Comparison of ENCODE assay signal across 9 mouse cellular contexts in genomic region chr8:113664544-113664943, GRCm38 (mm10). TPM values are rescaled to one million over a fixed set of nuclear protein-coding genes. Genes with fewer than 3 reads are reported as not detected.
DNase-seq lines count a peak whose midpoint lies in the region; ATAC-seq and TF ChIP-seq lines count a peak whose summit lies in the region.
"Had no signal": no experiment of that assay in that cellular context is flagged by ENCODE, and none has a peak within 500 bp of the region (broad histone marks: within the 10 kb centered on the region; RNA-seq: fewer than 3 reads in every experiment).

No protein-coding gene starts in this region.

- H3K4me3 ChIP-seq in MEL (ENCODE audit: control insufficient read depth in 1 of 2, insufficient read depth in 1 of 2, low read depth in 2 of 2, low read length in 2 of 2): no peak overlapping the region
- H3K4me3 ChIP-seq in forebrain, embryonic 16.5 days (replicated peaks; ENCODE audit: low read length): no peak overlapping the region
- H3K4me3 ChIP-seq in hindbrain, embryonic 10.5 days: no peak overlapping the region
- H3K4me3 ChIP-seq in layer of hippocampus, adult 2 months: no peak overlapping the region
- no peak overlapping the region for H3K4me3 ChIP-seq in lung, embryonic 16.5 days (ENCODE audit: low read length)
- H3K4me3 ChIP-seq: limb, embryonic 15.5 days had no signal

- H3K27ac ChIP-seq in MEL (ENCODE audit: control insufficient read depth, low read depth, low read length): no peak overlapping the region
- H3K27ac ChIP-seq in forebrain, embryonic 16.5 days (ENCODE audit: low read length): no peak overlapping the region
- H3K27ac ChIP-seq in hindbrain, embryonic 10.5 days: no peak overlapping the region
- H3K27ac ChIP-seq in layer of hippocampus, adult 2 months: no peak overlapping the region
- no peak overlapping the region for H3K27ac ChIP-seq in lung, embryonic 16.5 days (ENCODE audit: low read length)
- H3K27ac ChIP-seq: limb, embryonic 15.5 days had no signal

- H3K4me1 ChIP-seq in MEL (ENCODE audit: control insufficient read depth in 1 of 2, insufficient read depth in 2 of 2, low read length in 2 of 2): no peaks in the 10 kb centered on the region
- peaks cover 18% of the 10 kb centered on the region for H3K4me1 ChIP-seq in forebrain, embryonic 16.5 days (replicated peaks; ENCODE audit: control insufficient read depth, insufficient read depth, low read length)
- peaks cover 7% of the 10 kb centered on the region for H3K4me1 ChIP-seq in hindbrain, embryonic 10.5 days (replicated peaks)
- no peaks in the 10 kb centered on the region; the same call in 1 of the 2 replicates for H3K4me1 ChIP-seq in lung, embryonic 16.5 days (replicated peaks; ENCODE audit: control insufficient read depth, insufficient read depth, low read length)

- TF ChIP-seq EP300 in MEL (IDR thresholded peaks at IDR 0.05; ENCODE audit: low read depth in 1 of 2, low read length in 2 of 2): no peak

- H3K79me2 ChIP-seq in MEL (ENCODE audit: control insufficient read depth, insufficient read depth, low read length, poor library complexity): no peaks in the 10 kb centered on the region

- H3K4me2 ChIP-seq in forebrain, embryonic 16.5 days (ENCODE audit: low read length): no peak overlapping the region
- H3K4me2 ChIP-seq in lung, embryonic 16.5 days (ENCODE audit: low read depth, low read length): no peak overlapping the region
- H3K4me2 ChIP-seq: limb, embryonic 15.5 days had no signal

- WGBS in forebrain, embryonic 16.5 days: 3% methylated on average over 2 of the region's 2 CpGs
- WGBS in hindbrain, embryonic 10.5 days: 12% methylated on average over 2 of the region's 2 CpGs
- 0% methylated on average over 2 of the region's 2 CpGs for WGBS in lung, embryonic 16.5 days

- TF ChIP-seq POLR2A in MEL (IDR thresholded peaks at IDR 0.05; ENCODE audit: control insufficient read depth in 1 of 2, insufficient read depth in 1 of 2, low read depth in 1 of 2, low read length in 2 of 2, poor library complexity in 1 of 2): no peak

- H3K9ac ChIP-seq in MEL (ENCODE audit: control insufficient read depth, low read depth, low read length, poor library complexity, severe bottlenecking): no peak overlapping the region
- H3K9ac ChIP-seq in forebrain, embryonic 16.5 days (replicated peaks; ENCODE audit: low read depth, low read length): no peak overlapping the region
- no peak overlapping the region for H3K9ac ChIP-seq in lung, embryonic 16.5 days (ENCODE audit: low read length)
- H3K9ac ChIP-seq: limb, embryonic 15.5 days had no signal

- peak; percentile 50 to 76 (median 60) for TF ChIP-seq CTCF in MEL (IDR thresholded peaks at IDR 0.05 in 2 of 3, conservative IDR thresholded peaks at IDR 0.05 in 1 of 3; ENCODE audit: control insufficient read depth in 1 of 3, insufficient read depth in 1 of 3, low read depth in 2 of 3, low read length in 3 of 3, poor library complexity in 1 of 3, severe bottlenecking in 1 of 3)
- peak; percentile 90 for TF ChIP-seq CTCF in layer of hippocampus, adult 2 months (conservative IDR thresholded peaks at IDR 0.05)

- ATAC-seq in forebrain, embryonic 16.5 days: peak; percentile 84
- peak; percentile 82 for ATAC-seq in lung, embryonic 16.5 days (ENCODE audit: low read depth)

- no peaks in the 10 kb centered on the region for H3K36me3 ChIP-seq in MEL (ENCODE audit: control insufficient read depth in 1 of 2, insufficient read depth in 2 of 2, low read length in 2 of 2)
- no peaks in the 10 kb centered on the region for H3K36me3 ChIP-seq in forebrain, embryonic 16.5 days (ENCODE audit: control insufficient read depth, insufficient read depth)
- no peaks in the 10 kb centered on the region for H3K36me3 ChIP-seq in hindbrain, embryonic 10.5 days
- H3K36me3 ChIP-seq in lung, embryonic 16.5 days (ENCODE audit: control insufficient read depth, insufficient read depth, low read length): no peaks in the 10 kb centered on the region
- H3K36me3 ChIP-seq: limb, embryonic 15.5 days had no signal

- peak; percentile 74 for TF ChIP-seq RAD21 in MEL (IDR thresholded peaks at IDR 0.05; ENCODE audit: low read depth, low read length)

- H3K9me3 ChIP-seq in MEL (replicated peaks; ENCODE audit: insufficient read depth, low read length): no peaks in the 10 kb centered on the region
- H3K9me3 ChIP-seq in forebrain, embryonic 16.5 days (ENCODE audit: control insufficient read depth, low read length): no peaks in the 10 kb centered on the region
- H3K9me3 ChIP-seq in hindbrain, embryonic 10.5 days: no peaks in the 10 kb centered on the region
- H3K9me3 ChIP-seq in lung, embryonic 16.5 days (ENCODE audit: control insufficient read depth, low read length): no peaks in the 10 kb centered on the region
- H3K9me3 ChIP-seq: limb, embryonic 15.5 days had no signal

- peak; percentile 48 for DNase-seq in MEL (ENCODE audit: low read depth, low spot score)
- peak; percentile 68 for DNase-seq in cerebellum, adult 11 months
- peak; percentile 84 for DNase-seq in hindbrain, embryonic 10.5 days (ENCODE audit: low spot score)
- DNase-seq in layer of hippocampus, adult 2 months (ENCODE audit: low spot score in 2 of 2): peak; percentile 89 to 91
- peak; percentile 55 for DNase-seq in retina, adult 2 months (ENCODE audit: low read depth, low spot score)
- DNase-seq in thymus, postnatal 4 days: peak; percentile 84

- H3K27me3 ChIP-seq in MEL (ENCODE audit: control insufficient read depth in 1 of 2, insufficient read depth in 2 of 2, low read length in 2 of 2): no peaks in the 10 kb centered on the region
- no peaks in the 10 kb centered on the region for H3K27me3 ChIP-seq in forebrain, embryonic 16.5 days (replicated peaks; ENCODE audit: control insufficient read depth, insufficient read depth, low read length)
- H3K27me3 ChIP-seq in hindbrain, embryonic 10.5 days (ENCODE audit: insufficient read depth, poor library complexity, severe bottlenecking): no peaks in the 10 kb centered on the region
- H3K27me3 ChIP-seq in lung, embryonic 16.5 days (ENCODE audit: control insufficient read depth, insufficient read depth, low read depth, low read length): no peaks in the 10 kb centered on the region

TF ChIP-seq in MEL, 35 proteins besides CTCF, POLR2A, EP300 and RAD21:
- TF ChIP-seq MAX (IDR thresholded peaks at IDR 0.05; ENCODE audit: low read length): no peak
- peak; percentile 50 for TF ChIP-seq ZC3H11A (IDR thresholded peaks at IDR 0.05; ENCODE audit: low read depth, low read length)
- TF ChIP-seq SMC3 (IDR thresholded peaks at IDR 0.05; ENCODE audit: low read depth, low read length): peak; percentile 67

RNA-seq across cellular contexts. Expression of gene Syce1l, which starts 21.5 kb away (rescaled TPM):
- not detected in 2 replicates for total RNA-seq in MEL (2012; rRNA removed)
- polyA plus RNA-seq in MEL (2012; ENCODE audit: insufficient read depth in 1 of 2, insufficient read length in 2 of 2, low read depth in 1 of 2, low replicate concordance in 2 of 2, missing spikeins in 1 of 2): not detected
- 0.35 TPM in 1 of 2 replicates, not detected in the other for polyA plus RNA-seq in forebrain, embryonic 16.5 days (2015; fragmentation: Nextera tagmentation; extraction: Ambion mirVana)
- polyA plus RNA-seq in hindbrain, embryonic 10.5 days (2016; fragmentation: Nextera tagmentation; extraction: Ambion mirVana): not detected in 2 replicates
- total RNA-seq in layer of hippocampus, adult 2 months (2021): under 1 TPM; 0.69 TPM
- not detected in 2 replicates for polyA plus RNA-seq in lung, embryonic 16.5 days (2015; fragmentation: Nextera tagmentation; extraction: Ambion mirVana)
- polyA plus RNA-seq: limb, embryonic 15.5 days had no signal

RNA-seq across cellular contexts. Expression of gene Mon1b, which starts 29.2 kb away (rescaled TPM):
- total RNA-seq in MEL (2012; rRNA removed): 7.7 and 8.8 TPM in 2 replicates
- 10 to 100 TPM in 1 of 2 experiments, not detected in 1; 15.6 TPM for polyA plus RNA-seq in MEL (2012; ENCODE audit: insufficient read depth in 1 of 2, insufficient read length in 2 of 2, low read depth in 1 of 2, low replicate concordance in 2 of 2, missing spikeins in 1 of 2)
- polyA plus RNA-seq in forebrain, embryonic 16.5 days (2015; fragmentation: Nextera tagmentation; extraction: Ambion mirVana): 13.9 and 15.5 TPM in 2 replicates
- 10.2 and 11.5 TPM in 2 replicates for polyA plus RNA-seq in hindbrain, embryonic 10.5 days (2016; fragmentation: Nextera tagmentation; extraction: Ambion mirVana)
- 10 to 100 TPM; 23.7 to 23.9 TPM for total RNA-seq in layer of hippocampus, adult 2 months (2021)
- polyA plus RNA-seq in lung, embryonic 16.5 days (2015; fragmentation: Nextera tagmentation; extraction: Ambion mirVana): 7.5 and 10.2 TPM in 2 replicates
